Mouse (Mus musculus) G1E (cell line): Measurements from ENCODE around the gene Rab37.
A peak's percentile ranks its signal among the peaks of the same experiment; 100 is the strongest.

Experiments used
- CTCF ChIP-seq: IDR thresholded peaks from 2 replicates; pipeline ENCODE4 v1.5.1; 2012; ENCODE audit warnings: low read depth, low read length, inconsistent platforms, mixed read lengths
- GATA1 ChIP-seq: IDR thresholded peaks from 2 replicates; pipeline ENCODE4 v1.6.1; 2012; ENCODE audit warnings: borderline replicate concordance, low read length, inconsistent platforms, mixed read lengths
- GATA2 ChIP-seq: IDR thresholded peaks from 2 replicates; pipeline ENCODE4 v1.6.1; 2012; ENCODE audit warnings: low read depth, low read length, inconsistent platforms, borderline replicate concordance
- TAL1 ChIP-seq: conservative IDR thresholded peaks from 2 replicates; pipeline ENCODE4 v1.6.1; 2012; ENCODE audit warnings: low read depth, low read length, inconsistent platforms, mixed read lengths

DNA sequence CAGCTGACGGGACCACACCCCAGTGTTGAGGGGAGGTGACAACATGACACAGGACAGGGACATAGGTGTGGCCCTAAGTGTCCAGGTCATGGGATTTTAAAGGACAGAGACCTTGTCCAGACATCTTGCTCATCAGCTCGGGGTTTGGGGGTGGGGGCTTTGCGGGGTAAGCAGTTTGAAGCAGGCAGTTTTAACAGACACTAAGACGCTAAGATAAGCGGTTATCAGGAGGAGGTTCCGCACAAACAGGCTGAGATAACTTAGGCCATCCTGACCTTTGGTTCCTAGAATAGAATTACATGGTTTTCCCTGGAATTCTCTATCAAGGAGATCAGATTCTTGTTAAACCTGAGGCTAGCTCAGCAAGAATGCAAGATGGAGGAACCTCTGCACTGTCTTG is 103.5 kb downstream of the Rab37 start:
- TF ChIP-seq CTCF (no peak), GATA1 (no peak), TAL1 (peak; percentile 63), GATA2 (no peak)
